Mouse (Mus musculus) midbrain, embryonic 14.5 days (tissue): ENCODE data around the gene Dnm3. TPM values are rescaled to one million over a fixed set of nuclear protein-coding genes. Genes with fewer than 3 reads are reported as not detected.

Source experiments
- ATAC-seq: fragments of 200-750 bp; cut with Nextera tagmentation; 2 replicates; pipeline ENCODE4 v1.8.0; 2017; ENCODE audit warnings: moderate number of reproducible peaks, moderate library complexity; ENCODE audit not compliant: low FRiP score, low TSS enrichment
- DNase-seq: peaks from one replicate; pipeline ENCODE4 v3.0.0-alpha.2; 2015
- H3K27ac ChIP-seq: fragments of 300-500 bp; sonication (generic); replicated peaks from 2 replicates; pipeline ENCODE4 v1.5.1; 2014; ENCODE audit warnings: mild to moderate bottlenecking, low read depth, low read length, moderate library complexity
- H3K27me3 ChIP-seq: fragments of 300-500 bp; sonication (generic); 2 replicates; pipeline ENCODE4 v1.6.1; 2014; ENCODE audit warnings: low read length, control low read depth, mixed read lengths; ENCODE audit not compliant: control insufficient read depth, insufficient read depth
- H3K36me3 ChIP-seq: fragments of 300-500 bp; sonication (generic); 2 replicates; pipeline ENCODE4 v1.6.1; 2014; ENCODE audit warnings: low read length, control low read depth; ENCODE audit not compliant: control insufficient read depth, insufficient read depth
- H3K4me1 ChIP-seq: fragments of 300-500 bp; sonication (generic); 2 replicates; pipeline ENCODE4 v1.6.1; 2014; ENCODE audit warnings: mild to moderate bottlenecking, antibody characterized with exemption, low read length, control low read depth; ENCODE audit not compliant: control insufficient read depth, insufficient read depth
- H3K4me2 ChIP-seq: fragments of 300-500 bp; sonication (generic); 2 replicates; pipeline ENCODE4 v1.6.1; 2014; ENCODE audit warnings: mild to moderate bottlenecking, low read length, moderate library complexity
- H3K4me3 ChIP-seq: fragments of 300-500 bp; sonication (generic); replicated peaks from 2 replicates; pipeline ENCODE4 v1.5.1; 2014; ENCODE audit warnings: low read depth, low read length
- H3K9ac ChIP-seq: fragments of 300-500 bp; sonication (generic); replicated peaks from 2 replicates; pipeline ENCODE4 v1.6.1; 2014; ENCODE audit warnings: mild to moderate bottlenecking, low read length, moderate library complexity
- H3K9me3 ChIP-seq: fragments of 300-500 bp; sonication (generic); 2 replicates; pipeline ENCODE4 v1.6.1; 2016; ENCODE audit warnings: low read length, control low read depth, mixed read lengths; ENCODE audit not compliant: control insufficient read depth
- WGBS: fragments of 180-500 bp; shearing (Covaris S2); extraction: QIAGEN DNeasy Blood & Tissue Kit; methylation state at CpG from one replicate; pipeline ENCODE4 v1.1.7; 2014; 5-methylcytosine and 5-hydroxymethylcytosine counted together
- polyA plus RNA-seq: library from polyadenylated mRNA; unstranded; fragments of >200 nt; fragmentation: Nextera tagmentation; extraction: Ambion mirVana; gene quantifications from 2 replicates; pipeline ENCODE4 v1.2.1, GENCODE M21; 2014

Dnm3 gene
- polyA plus RNA-seq, 1 experiment from 2014 or later: 62.0 TPM

DNA sequence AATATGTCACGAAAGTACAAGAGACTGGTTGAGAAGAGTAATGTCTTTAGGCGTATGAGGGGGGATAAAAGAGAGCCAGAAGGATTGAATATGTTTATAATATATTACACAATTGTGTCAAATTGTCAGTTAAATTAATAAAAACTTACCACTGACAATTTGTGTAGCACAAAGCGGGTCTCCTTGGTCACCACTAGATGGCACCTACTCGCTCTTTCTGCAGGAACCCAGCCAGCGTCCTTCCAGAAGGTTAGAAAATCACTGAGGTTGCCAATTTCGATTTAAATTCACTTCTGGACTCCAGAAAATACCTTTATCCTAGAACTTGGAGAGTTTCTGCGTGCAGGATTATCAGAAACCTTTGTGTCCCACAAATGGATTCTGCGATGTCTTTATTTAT is 119.8 kb downstream of the Dnm3 start:
- ATAC-seq: no peak
- 36% methylated on average over 8 of the region's 8 CpGs for WGBS
- no peak overlapping the region for H3K27ac ChIP-seq

DNA sequence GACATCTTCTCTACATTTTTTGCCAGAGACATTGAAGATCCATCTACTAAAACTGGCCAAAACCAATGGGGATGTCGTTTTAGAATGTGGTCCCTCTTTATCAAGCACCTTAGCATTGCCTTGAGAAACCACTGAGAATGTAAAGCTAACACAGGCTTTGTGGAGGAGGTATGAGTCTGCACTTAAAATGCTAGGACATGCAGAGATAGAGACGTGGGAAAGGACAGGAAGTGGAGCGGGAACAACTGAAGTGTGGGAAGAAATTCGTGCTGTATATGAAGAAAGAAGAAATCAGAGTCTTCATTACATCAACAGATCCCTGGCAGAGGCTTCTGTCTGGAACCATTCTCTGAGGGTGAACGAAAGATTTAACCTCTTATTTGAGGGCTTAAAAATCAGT is 121.4 kb downstream of the Dnm3 start:
- 82% methylated on average over 5 of the region's 5 CpGs for WGBS
- no peak overlapping the region for H3K4me3 ChIP-seq
- no peak overlapping the region for H3K9ac ChIP-seq
- no peaks in the 10 kb centered on the region for H3K9me3 ChIP-seq
- no peak for DNase-seq
- H3K36me3 ChIP-seq: no peaks in the 10 kb centered on the region
- no peaks in the 10 kb centered on the region for H3K4me1 ChIP-seq
- H3K4me2 ChIP-seq: no peak overlapping the region
- no peaks in the 10 kb centered on the region for H3K27me3 ChIP-seq
- no peak for ATAC-seq
- no peak overlapping the region for H3K27ac ChIP-seq

More for the DNA sequence above, 119.8 kb downstream of the Dnm3 start:
- Histone ChIP-seq H3K9me3 (no peaks in the 10 kb centered on the region), H3K4me3 (no peak overlapping the region), H3K9ac (no peak overlapping the region), H3K4me2 (no peak overlapping the region), H3K36me3 (no peaks in the 10 kb centered on the region), H3K27me3 (no peaks in the 10 kb centered on the region), H3K4me1 (peaks cover 12% of the 10 kb centered on the region; the same call in 1 of the 2 replicates)
- peak; percentile 85 for DNase-seq

DNA sequence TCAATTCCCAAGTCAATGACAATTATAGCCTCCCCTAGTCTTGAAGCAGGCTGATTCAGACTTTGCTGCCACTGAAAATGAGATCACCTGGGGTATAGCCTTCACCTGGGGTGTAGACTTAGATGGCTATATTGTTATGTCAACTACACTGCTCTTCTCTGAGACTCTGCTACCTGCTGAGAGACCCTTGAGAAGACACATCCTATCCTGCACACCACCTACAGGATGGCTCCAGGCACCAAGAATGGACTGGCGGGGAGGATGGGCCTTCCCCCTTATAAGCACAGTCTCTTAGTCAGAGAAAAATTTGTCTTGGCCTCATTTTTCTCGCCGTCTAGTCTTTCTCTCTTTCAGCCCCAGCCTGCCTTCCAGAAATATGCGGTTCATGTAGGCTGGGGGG is 123.1 kb downstream of the Dnm3 start:
- H3K27me3 ChIP-seq: no peaks in the 10 kb centered on the region
- WGBS: 87% methylated on average over 4 of the region's 4 CpGs
- H3K27ac ChIP-seq: no peak overlapping the region
- H3K4me2 ChIP-seq: no peak overlapping the region
- no peaks in the 10 kb centered on the region for H3K9me3 ChIP-seq
- no peak overlapping the region for H3K4me3 ChIP-seq
- no peak for ATAC-seq
- DNase-seq: no peak
- H3K9ac ChIP-seq: no peak overlapping the region
- H3K4me1 ChIP-seq: no peaks in the 10 kb centered on the region
- H3K36me3 ChIP-seq: no peaks in the 10 kb centered on the region

DNA sequence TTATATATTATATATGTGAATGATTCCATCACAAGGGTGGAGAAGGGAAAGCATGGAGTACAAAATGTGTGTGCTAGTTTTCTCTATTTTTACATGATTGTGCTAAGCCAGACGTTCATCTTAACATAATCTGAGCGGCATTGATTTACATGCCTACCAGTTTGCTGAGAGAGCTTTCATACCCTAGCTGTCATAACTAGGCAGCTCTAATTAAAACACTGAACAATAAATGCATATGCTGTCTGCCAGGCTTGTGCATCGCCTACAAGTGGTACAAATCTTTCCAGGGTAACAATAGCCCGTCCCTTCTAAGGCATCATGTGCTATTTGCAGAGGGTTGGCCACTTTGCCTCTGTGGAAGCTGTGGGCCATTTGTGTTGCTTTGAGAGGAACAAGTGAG is 124.0 kb downstream of the Dnm3 start:
- Histone ChIP-seq H3K9ac (no peak overlapping the region), H3K27me3 (no peaks in the 10 kb centered on the region), H3K36me3 (no peaks in the 10 kb centered on the region), H3K4me3 (no peak overlapping the region), H3K27ac (no peak overlapping the region), H3K4me2 (no peak overlapping the region), H3K9me3 (no peaks in the 10 kb centered on the region), H3K4me1 (no peaks in the 10 kb centered on the region)
- no peak for ATAC-seq
- 83% methylated on average over 4 of the region's 4 CpGs for WGBS
- no peak for DNase-seq

DNA sequence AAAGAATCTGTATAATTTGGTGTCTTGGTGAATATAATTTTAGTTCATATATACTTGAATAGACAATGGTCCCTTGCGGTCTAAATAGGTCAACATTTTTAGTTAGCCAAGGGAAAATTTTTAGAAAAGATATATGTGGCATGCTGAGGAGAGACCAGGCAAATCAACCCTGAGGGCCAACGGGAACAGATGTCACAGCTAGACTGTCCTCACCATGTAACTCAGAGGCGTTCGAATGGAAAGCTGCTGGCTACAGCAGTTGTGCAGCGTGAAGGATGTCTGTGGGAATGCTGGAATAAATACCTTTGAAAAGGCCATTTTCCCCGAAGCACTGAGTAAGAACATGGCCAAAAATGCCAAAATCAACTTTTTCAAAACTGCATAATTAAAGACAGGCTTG is 128.5 kb downstream of the Dnm3 start:
- Histone ChIP-seq H3K27ac (no peak overlapping the region), H3K27me3 (no peaks in the 10 kb centered on the region), H3K4me3 (no peak overlapping the region), H3K9ac (no peak overlapping the region), H3K4me2 (no peak overlapping the region), H3K4me1 (no peaks in the 10 kb centered on the region), H3K9me3 (no peaks in the 10 kb centered on the region), H3K36me3 (no peaks in the 10 kb centered on the region)
- 87% methylated on average over 6 of the region's 6 CpGs for WGBS
- DNase-seq: no peak
- ATAC-seq: no peak

DNA sequence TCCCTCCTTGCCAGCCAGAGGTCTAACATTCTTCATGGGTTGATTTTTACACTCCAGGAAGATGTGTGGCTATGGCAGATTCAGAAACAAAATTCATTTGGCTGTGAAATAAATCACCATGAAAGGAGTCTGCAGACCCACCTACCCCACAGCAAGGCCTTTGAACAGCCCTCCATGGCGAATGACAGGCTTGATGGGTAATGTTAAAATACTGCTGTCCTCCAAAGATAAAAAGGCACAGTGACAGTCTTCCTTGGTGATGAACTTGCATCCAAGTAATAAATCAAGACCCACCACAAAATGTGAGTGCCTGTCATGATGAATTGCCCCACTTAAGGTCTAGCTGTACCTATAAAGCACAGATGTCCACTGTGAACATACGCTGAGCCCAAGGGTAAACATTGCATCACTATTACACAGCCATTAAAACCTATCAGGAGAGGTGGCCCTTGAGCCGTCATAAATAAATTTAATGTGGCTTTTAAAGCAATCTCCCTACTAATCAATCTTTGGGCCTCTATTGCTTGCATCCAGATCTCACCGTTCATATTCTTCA is 131.3 kb downstream of the Dnm3 start:
- Histone ChIP-seq H3K4me2 (no peak overlapping the region), H3K27me3 (no peaks in the 10 kb centered on the region), H3K9me3 (no peaks in the 10 kb centered on the region), H3K27ac (no peak overlapping the region), H3K9ac (no peak overlapping the region), H3K4me3 (no peak overlapping the region), H3K4me1 (no peaks in the 10 kb centered on the region), H3K36me3 (no peaks in the 10 kb centered on the region)
- DNase-seq: no peak
- no peak for ATAC-seq
- 95% methylated on average over 4 of the region's 4 CpGs for WGBS

DNA sequence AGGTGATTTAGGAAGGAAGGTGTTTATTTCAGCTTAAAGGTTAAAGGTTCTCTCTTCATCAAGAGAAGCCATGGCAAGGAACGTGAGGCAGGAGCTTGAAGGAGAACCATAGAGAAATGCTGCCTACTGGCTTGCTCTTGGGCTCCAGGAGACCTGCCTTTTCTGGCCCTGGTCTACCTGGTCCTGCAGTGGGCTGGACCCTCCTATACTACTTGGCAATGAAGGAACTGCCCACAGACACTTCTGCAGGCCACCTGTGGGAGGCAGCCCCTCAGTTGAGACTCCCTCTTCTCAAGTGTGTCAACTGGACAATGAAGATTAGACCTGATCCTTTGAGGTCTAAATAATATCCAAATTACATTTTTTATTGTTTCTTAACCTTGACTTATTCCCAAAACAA is 140.7 kb downstream of the Dnm3 start:
- Histone ChIP-seq H3K9ac (no peak overlapping the region), H3K36me3 (no peaks in the 10 kb centered on the region), H3K27ac (no peak overlapping the region), H3K4me3 (no peak overlapping the region), H3K27me3 (no peaks in the 10 kb centered on the region), H3K4me1 (no peaks in the 10 kb centered on the region), H3K9me3 (no peaks in the 10 kb centered on the region), H3K4me2 (no peak overlapping the region)
- ATAC-seq: no peak
- DNase-seq: no peak
- WGBS: 89% methylated on average over 1 of the region's 1 CpGs

DNA sequence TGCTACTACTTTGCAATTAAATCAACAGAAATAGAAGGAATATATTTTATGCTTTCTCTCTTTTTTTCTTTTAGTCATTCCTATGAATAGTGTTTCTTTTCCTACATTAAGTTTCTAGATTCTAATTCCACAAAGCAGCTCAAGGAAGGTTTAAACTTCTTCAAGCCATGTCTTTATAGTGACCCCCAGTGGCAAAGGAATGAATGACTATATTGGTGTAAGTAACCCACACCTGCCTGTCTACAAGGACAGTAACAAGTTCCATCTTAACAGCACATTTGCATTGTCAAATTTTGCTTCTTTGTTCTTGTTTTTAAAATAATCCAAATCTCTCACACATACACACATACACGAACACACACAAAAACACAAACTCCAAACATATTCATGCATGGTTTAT is 141.2 kb downstream of the Dnm3 start:
- no peaks in the 10 kb centered on the region for H3K9me3 ChIP-seq
- WGBS: 19% methylated on average over 1 of the region's 1 CpGs
- no peaks in the 10 kb centered on the region for H3K4me1 ChIP-seq
- DNase-seq: peak; percentile 86
- no peaks in the 10 kb centered on the region for H3K27me3 ChIP-seq
- no peak overlapping the region for H3K4me3 ChIP-seq
- no peaks in the 10 kb centered on the region for H3K36me3 ChIP-seq
- H3K27ac ChIP-seq: no peak overlapping the region
- H3K9ac ChIP-seq: no peak overlapping the region
- H3K4me2 ChIP-seq: no peak overlapping the region
- ATAC-seq: no peak

DNA sequence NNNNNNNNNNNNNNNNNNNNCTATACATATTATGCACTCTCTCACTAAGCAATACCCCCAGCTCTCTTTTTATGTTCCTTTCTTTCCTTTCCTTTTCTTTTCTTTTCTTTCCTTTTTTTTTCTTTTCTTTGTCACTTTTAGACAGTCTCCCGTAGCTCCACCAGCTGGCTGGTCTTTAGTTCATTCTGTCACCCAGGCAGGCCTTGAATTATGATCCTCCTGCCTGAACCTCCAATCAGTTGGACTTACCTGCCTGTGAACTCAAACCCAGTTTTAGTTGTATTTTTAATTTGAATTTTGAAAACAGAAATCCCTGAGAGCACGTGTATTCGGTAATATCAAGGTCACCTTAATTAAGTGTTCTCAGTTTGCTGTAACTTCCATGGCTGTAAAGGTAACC is 141.6 kb downstream of the Dnm3 start:
- no peaks in the 10 kb centered on the region for H3K36me3 ChIP-seq
- DNase-seq: no peak
- H3K27me3 ChIP-seq: no peaks in the 10 kb centered on the region
- H3K27ac ChIP-seq: no peak overlapping the region
- H3K9ac ChIP-seq: no peak overlapping the region
- H3K4me3 ChIP-seq: no peak overlapping the region
- ATAC-seq: no peak
- H3K9me3 ChIP-seq: no peaks in the 10 kb centered on the region
- H3K4me1 ChIP-seq: no peaks in the 10 kb centered on the region
- WGBS: 57% methylated on average over 3 of the region's 3 CpGs
- H3K4me2 ChIP-seq: no peak overlapping the region
